Mouse (Mus musculus) liver, adult 2 months (tissue): ENCODE measurements around the gene Ceacam9.

Experiments used
- CTCF ChIP-seq: fragments of 200-500 bp; IDR thresholded peaks from 2 replicates; pipeline ENCODE4 v1.5.1; 2011; ENCODE audit warnings: low read depth, low read length, control low read depth
- POLR2A ChIP-seq: fragments of 200-500 bp; IDR thresholded peaks from 2 replicates; pipeline ENCODE4 v1.6.1; 2011; ENCODE audit warnings: low read length, control low read depth; ENCODE audit not compliant: insufficient read depth; ENCODE audit errors: extremely low read depth

GRCm38 (mm10) chr7:16721629-16722028 is at the start of gene Ceacam9:
- TF ChIP-seq POLR2A (no peak), CTCF (no peak)
